ENCODE assay signal across 9 mouse cellular contexts in the genomic region with DNA sequence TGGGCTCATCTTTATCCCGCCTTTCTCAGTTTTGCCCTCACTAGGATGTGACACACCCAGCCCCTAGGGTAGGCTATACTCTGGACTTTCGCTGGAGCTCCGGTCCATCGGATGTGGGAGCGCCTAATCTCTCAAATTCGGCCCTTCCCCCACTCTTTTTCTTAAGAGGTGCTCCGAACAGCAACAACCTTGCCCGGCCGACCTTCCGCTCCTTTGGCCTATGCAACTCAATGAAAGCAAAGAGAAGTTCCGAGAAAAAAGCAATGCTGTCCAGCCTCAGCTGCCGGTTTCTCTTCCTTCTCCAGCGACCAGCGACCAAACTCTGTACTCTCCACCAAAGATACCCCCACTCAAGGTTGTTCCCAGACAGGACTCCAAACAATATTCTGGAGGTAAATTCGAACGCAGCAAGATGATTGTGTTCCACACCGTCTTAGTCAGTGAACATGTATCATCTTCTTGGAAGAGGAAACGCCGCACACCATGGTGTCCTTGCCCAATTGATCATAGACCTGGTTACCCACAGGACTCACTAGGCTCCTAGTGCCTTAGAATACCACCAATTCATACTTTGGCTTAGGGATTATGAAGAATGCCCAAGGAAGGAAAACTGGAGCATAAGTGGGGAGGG.
DNase-seq lines count a peak whose midpoint lies in the region; ATAC-seq lines count a peak whose summit lies in the region.
"Had no signal": no experiment of that assay in that cellular context is flagged by ENCODE, and none has a peak within 500 bp of the region (broad histone marks: within the 10 kb centered on the region; RNA-seq: fewer than 3 reads in every experiment).

No protein-coding gene starts in this region.

- H3K9me3 ChIP-seq in forebrain, embryonic 12.5 days = no peaks in the 10 kb centered on the region
- no peaks in the 10 kb centered on the region for H3K9me3 ChIP-seq in limb, embryonic 10.5 days (replicated peaks)
- no peaks in the 10 kb centered on the region for H3K9me3 ChIP-seq in liver, embryonic 12.5 days (replicated peaks)
- H3K9me3 ChIP-seq in intestine, embryonic 16.5 days (ENCODE audit: control insufficient read depth, low read length) = no peaks in the 10 kb centered on the region
- H3K9me3 ChIP-seq: embryonic facial prominence, embryonic 15.5 days had no signal

- peak overlapping the region; percentile 87 for H3K4me3 ChIP-seq in forebrain, embryonic 12.5 days (replicated peaks)
- H3K4me3 ChIP-seq in limb, embryonic 10.5 days = no peak overlapping the region
- no peak overlapping the region for H3K4me3 ChIP-seq in liver, embryonic 12.5 days
- H3K4me3 ChIP-seq in intestine, embryonic 16.5 days (ENCODE audit: low read length) = no peak overlapping the region
- H3K4me3 ChIP-seq: embryonic facial prominence, embryonic 15.5 days had no signal

- peak overlapping the region; percentile 73 for H3K4me2 ChIP-seq in forebrain, embryonic 12.5 days
- H3K4me2 ChIP-seq in liver, embryonic 12.5 days = no peak overlapping the region
- no peak overlapping the region for H3K4me2 ChIP-seq in intestine, embryonic 16.5 days (ENCODE audit: low read depth, low read length)
- H3K4me2 ChIP-seq: embryonic facial prominence, embryonic 15.5 days had no signal

- H3K36me3 ChIP-seq in forebrain, embryonic 12.5 days (replicated peaks) = no peaks in the 10 kb centered on the region
- H3K36me3 ChIP-seq in limb, embryonic 10.5 days = no peaks in the 10 kb centered on the region
- no peaks in the 10 kb centered on the region for H3K36me3 ChIP-seq in liver, embryonic 12.5 days
- H3K36me3 ChIP-seq in intestine, embryonic 16.5 days (ENCODE audit: control insufficient read depth, insufficient read depth, low read length) = no peaks in the 10 kb centered on the region
- H3K36me3 ChIP-seq: embryonic facial prominence, embryonic 15.5 days had no signal

- H3K27ac ChIP-seq in forebrain, embryonic 12.5 days = peak overlapping the region; percentile 100
- H3K27ac ChIP-seq in limb, embryonic 10.5 days = no peak overlapping the region
- no peak overlapping the region for H3K27ac ChIP-seq in liver, embryonic 12.5 days
- H3K27ac ChIP-seq in intestine, embryonic 16.5 days (ENCODE audit: low read length) = no peak overlapping the region
- H3K27ac ChIP-seq: embryonic facial prominence, embryonic 15.5 days had no signal

- peak; percentile 36 for DNase-seq in right cerebral cortex, postnatal 4 days
- no peak for DNase-seq in right cerebral cortex, postnatal 14 days
- peak; percentile 36 for DNase-seq in limb, embryonic 10.5 days (ENCODE audit: low spot score)
- DNase-seq in testis, postnatal 14 days (ENCODE audit: low spot score) = no peak
- DNase-seq in adrenal gland, postnatal 25 days = no peak

- no peak for ATAC-seq in forebrain, embryonic 12.5 days (ENCODE audit: low FRiP score)
- no peak for ATAC-seq in liver, embryonic 12.5 days
- ATAC-seq in intestine, embryonic 16.5 days = no peak

- H3K27me3 ChIP-seq in forebrain, embryonic 12.5 days = peaks cover 12% of the 10 kb centered on the region; the same call in 1 of the 2 replicates
- peaks cover 80% of the 10 kb centered on the region for H3K27me3 ChIP-seq in limb, embryonic 10.5 days (ENCODE audit: low read depth, poor library complexity, severe bottlenecking)
- peaks cover 76% of the 10 kb centered on the region for H3K27me3 ChIP-seq in liver, embryonic 12.5 days (replicated peaks)
- H3K27me3 ChIP-seq in intestine, embryonic 16.5 days (replicated peaks; ENCODE audit: control insufficient read depth, insufficient read depth, low read length) = peaks cover 49% of the 10 kb centered on the region

- peak overlapping the region; percentile 100 for H3K9ac ChIP-seq in forebrain, embryonic 12.5 days
- H3K9ac ChIP-seq in liver, embryonic 12.5 days = no peak overlapping the region
- no peak overlapping the region for H3K9ac ChIP-seq in intestine, embryonic 16.5 days (ENCODE audit: low read depth, low read length)
- H3K9ac ChIP-seq: embryonic facial prominence, embryonic 15.5 days had no signal

- peaks cover 15% of the 10 kb centered on the region for H3K4me1 ChIP-seq in forebrain, embryonic 12.5 days
- H3K4me1 ChIP-seq in limb, embryonic 10.5 days = peaks cover 9% of the 10 kb centered on the region; the same call in 1 of the 2 replicates
- no peaks in the 10 kb centered on the region for H3K4me1 ChIP-seq in liver, embryonic 12.5 days
- H3K4me1 ChIP-seq in intestine, embryonic 16.5 days (ENCODE audit: control insufficient read depth, insufficient read depth, low read length) = no peaks in the 10 kb centered on the region

- 2% methylated on average over 19 of the region's 19 CpGs for WGBS in forebrain, embryonic 12.5 days
- 3% methylated on average over 19 of the region's 19 CpGs for WGBS in limb, embryonic 10.5 days
- 5% methylated on average over 19 of the region's 19 CpGs for WGBS in liver, embryonic 12.5 days (ENCODE audit: insufficient replicate concordance)
- WGBS in intestine, embryonic 16.5 days = 3% methylated on average over 19 of the region's 19 CpGs

Comparison
In these comparisons a context has a peak if more than half of its experiments do, and no peak if none do; other contexts are left out.
1. DNase-seq: peak in right cerebral cortex, postnatal 4 days (single experiment) and limb, embryonic 10.5 days (single experiment); none in right cerebral cortex, postnatal 14 days (single experiment), testis, postnatal 14 days (single experiment) and adrenal gland, postnatal 25 days (single experiment).